Mouse (Mus musculus) brain, embryonic 14.5 days (tissue): ENCODE measurements at regions not wholly inside any gene's neighbourhood (a gene's known extent, or its start where the extent isn't known, plus 50 kb on each side); places are given as distances from the start of the nearest gene placed in this dataset.

Experiments
- CTCF ChIP-seq: fragments of 200-500 bp; IDR thresholded peaks from 2 replicates; pipeline ENCODE4 v1.5.1; 2012; ENCODE audit warnings: inconsistent platforms, mild to moderate bottlenecking, moderate library complexity, borderline replicate concordance; ENCODE audit not compliant: insufficient read depth, insufficient read length; ENCODE audit errors: extremely low read depth
- POLR2A ChIP-seq: fragments of 200-500 bp; IDR thresholded peaks from 2 replicates; pipeline ENCODE4 v1.6.1; 2012; ENCODE audit warnings: mild to moderate bottlenecking, inconsistent platforms, borderline replicate concordance; ENCODE audit not compliant: poor library complexity, insufficient read depth, insufficient read length, severe bottlenecking; ENCODE audit errors: extremely low read depth

GRCm38 (mm10) chr2:17290709-17291108 is 440.6 kb downstream of the Nebl start:
- TF ChIP-seq CTCF, result no peak
- no peak for TF ChIP-seq POLR2A
